Mouse (Mus musculus) neural tube, embryonic 13.5 days (tissue): Measurements from ENCODE around the gene Zfp771. TPM values are rescaled to one million over a fixed set of nuclear protein-coding genes. Genes with fewer than 3 reads are reported as not detected.

ENCODE experiments used
- ATAC-seq: fragments of 200-750 bp; cut with Nextera tagmentation; 2 replicates; pipeline ENCODE4 v1.8.0; 2017; ENCODE audit warnings: low read depth, mild to moderate bottlenecking, moderate TSS enrichment, moderate library complexity
- H3K27ac ChIP-seq: fragments of 300-500 bp; sonication (generic); replicated peaks from 2 replicates; pipeline ENCODE4 v1.5.1; 2015; ENCODE audit warnings: moderate library complexity, mild to moderate bottlenecking, inconsistent platforms
- H3K27me3 ChIP-seq: fragments of 300-500 bp; sonication (generic); 2 replicates; pipeline ENCODE4 v1.6.1; 2015; ENCODE audit warnings: mild to moderate bottlenecking, inconsistent platforms
- H3K36me3 ChIP-seq: fragments of 300-500 bp; sonication (generic); 2 replicates; pipeline ENCODE4 v1.6.1; 2015; ENCODE audit warnings: mild to moderate bottlenecking, inconsistent platforms
- H3K4me1 ChIP-seq: fragments of 300-500 bp; sonication (generic); replicated peaks from 2 replicates; pipeline ENCODE4 v1.6.1; 2015; ENCODE audit warnings: inconsistent platforms
- H3K4me2 ChIP-seq: fragments of 300-500 bp; sonication (generic); 2 replicates; pipeline ENCODE4 v1.6.1; 2015; ENCODE audit warnings: inconsistent platforms, mild to moderate bottlenecking, moderate library complexity
- H3K4me3 ChIP-seq: fragments of 300-500 bp; sonication (generic); 2 replicates; pipeline ENCODE4 v1.5.1; 2015; ENCODE audit warnings: mild to moderate bottlenecking, inconsistent platforms
- H3K9ac ChIP-seq: fragments of 300-500 bp; sonication (generic); 2 replicates; pipeline ENCODE4 v1.6.1; 2015; ENCODE audit warnings: moderate library complexity, mild to moderate bottlenecking, inconsistent platforms
- H3K9me3 ChIP-seq: fragments of 300-500 bp; sonication (generic); 2 replicates; pipeline ENCODE4 v1.6.1; 2016; ENCODE audit warnings: inconsistent platforms
- WGBS: fragments of 180-500 bp; shearing (Covaris S2); methylation state at CpG from one replicate; pipeline ENCODE4 v1.1.7; 2015; 5-methylcytosine and 5-hydroxymethylcytosine counted together
- polyA plus RNA-seq: library from polyadenylated mRNA; unstranded; fragments of >200 nt; fragmentation: Nextera tagmentation; extraction: Ambion mirVana; gene quantifications from 2 replicates; pipeline ENCODE4 v1.2.1, GENCODE M21; 2015

Gene Zfp771
- polyA plus RNA-seq, 1 experiment from 2014 or later, result 62.4 TPM

- Histone ChIP-seq H3K4me3 (no peak overlapping the region), H3K4me2 (no peak overlapping the region), H3K4me1 (peaks cover 30% of the 10 kb centered on the region), H3K27ac (no peak overlapping the region), H3K9me3 (no peaks in the 10 kb centered on the region), H3K27me3 (peaks cover 14% of the 10 kb centered on the region), H3K36me3 (no peaks in the 10 kb centered on the region), H3K9ac (no peak overlapping the region)
- 65% methylated on average over 5 of the region's 5 CpGs for WGBS
- ATAC-seq, result no peak
These were observed 32.9 kb upstream of the Zfp771 start for GRCm38 (mm10) chr7:127211014-127211745.

DNA sequence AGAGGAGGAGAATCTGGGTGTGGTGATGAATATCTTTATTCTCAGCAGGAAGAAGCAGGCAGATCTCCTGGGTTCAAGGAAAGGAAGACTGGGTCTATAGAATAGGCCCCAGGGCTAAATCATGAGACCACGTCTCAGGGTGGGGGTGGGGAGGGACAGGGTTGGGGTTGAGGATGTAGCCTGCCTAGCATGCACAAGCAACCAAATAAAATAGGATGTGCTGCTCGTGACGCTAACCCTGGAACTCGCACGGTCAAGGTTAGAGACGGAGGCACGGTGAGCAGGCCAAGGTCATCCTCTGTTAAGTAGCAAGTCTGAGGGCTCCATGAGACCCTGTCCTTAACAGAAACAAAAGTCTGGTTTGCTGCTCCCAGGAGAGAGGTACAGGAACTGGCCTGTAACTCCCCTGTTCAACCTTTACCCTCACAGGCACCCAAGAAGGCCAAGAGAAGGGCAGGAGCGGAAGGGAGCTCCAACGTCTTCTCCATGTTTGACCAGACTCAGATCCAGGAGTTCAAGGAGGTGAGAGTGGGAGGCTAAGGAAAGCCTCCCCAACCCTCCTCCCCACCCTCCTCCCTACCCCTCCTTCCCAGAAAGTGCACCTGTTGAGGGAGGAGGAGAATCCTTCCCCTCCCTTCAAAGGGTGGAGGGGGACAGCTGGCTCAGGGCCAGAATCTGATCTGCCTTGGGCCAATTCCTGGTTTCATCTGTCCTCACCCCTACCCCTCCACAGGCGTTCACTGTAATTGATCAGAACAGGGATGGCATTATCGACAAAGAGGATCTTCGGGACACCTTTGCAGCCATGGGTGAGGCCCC, 31.4 kb upstream of the Zfp771 start:
- peaks cover 17% of the 10 kb centered on the region for H3K4me1 ChIP-seq
- no peaks in the 10 kb centered on the region for H3K36me3 ChIP-seq
- WGBS, result 93% methylated on average over 12 of the region's 12 CpGs
- H3K9ac ChIP-seq, result no peak overlapping the region
- no peaks in the 10 kb centered on the region for H3K9me3 ChIP-seq
- no peak for ATAC-seq
- no peak overlapping the region for H3K27ac ChIP-seq
- H3K4me3 ChIP-seq, result no peak overlapping the region
- H3K4me2 ChIP-seq, result no peak overlapping the region
- H3K27me3 ChIP-seq, result peaks cover 14% of the 10 kb centered on the region

- no peak overlapping the region for H3K9ac ChIP-seq
- H3K36me3 ChIP-seq, result no peaks in the 10 kb centered on the region
- 47% methylated on average over 7 of the region's 7 CpGs for WGBS
- H3K4me1 ChIP-seq, result peaks cover 17% of the 10 kb centered on the region
- H3K27ac ChIP-seq, result no peak overlapping the region
- no peak for ATAC-seq
- peaks cover 14% of the 10 kb centered on the region for H3K27me3 ChIP-seq
- no peak overlapping the region for H3K4me3 ChIP-seq
- no peak overlapping the region for H3K4me2 ChIP-seq
- H3K9me3 ChIP-seq, result no peaks in the 10 kb centered on the region
These were observed 30.6 kb upstream of the Zfp771 start for GRCm38 (mm10) chr7:127213485-127213884.

- no peak for ATAC-seq
- Histone ChIP-seq H3K9me3 (no peaks in the 10 kb centered on the region), H3K4me3 (no peak overlapping the region), H3K36me3 (no peaks in the 10 kb centered on the region), H3K4me1 (peaks cover 17% of the 10 kb centered on the region), H3K27me3 (peaks cover 14% of the 10 kb centered on the region), H3K9ac (0 out of 2 replicates have a peak overlapping the region, but pooled peaks have one; percentile 17), H3K4me2 (0 out of 2 replicates have a peak overlapping the region, but pooled peaks have one; percentile 50), H3K27ac (no peak overlapping the region)
- WGBS, result 51% methylated on average over 12 of the region's 12 CpGs
These were observed 30.1 kb upstream of the Zfp771 start for GRCm38 (mm10) chr7:127213930-127214329.

DNA sequence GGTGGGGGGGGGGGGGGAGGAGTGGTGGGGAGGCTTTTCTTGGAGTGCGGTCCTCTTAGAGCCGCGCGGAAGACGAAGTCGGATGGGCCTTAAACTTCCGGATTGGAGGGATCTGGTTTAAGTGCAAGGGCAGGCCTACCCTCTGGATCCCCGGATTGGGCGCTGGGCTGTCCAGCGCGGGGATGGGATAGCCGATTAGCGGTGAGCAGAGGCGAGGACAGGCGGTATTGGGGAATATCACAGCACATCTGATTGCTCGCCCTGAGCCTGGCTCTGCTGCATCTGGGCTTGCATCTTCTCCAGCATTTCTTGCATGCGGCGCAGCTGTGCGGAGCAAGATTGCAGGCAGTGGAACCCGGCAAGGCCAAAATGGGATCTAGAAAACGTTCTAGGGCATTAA, 29.6 kb upstream of the Zfp771 start:
- no peak overlapping the region for H3K27ac ChIP-seq
- 0 out of 2 replicates have a peak overlapping the region, but pooled peaks have one; percentile 49 for H3K9ac ChIP-seq
- H3K4me2 ChIP-seq, result peak overlapping the region; percentile 50
- H3K9me3 ChIP-seq, result no peaks in the 10 kb centered on the region
- no peaks in the 10 kb centered on the region for H3K36me3 ChIP-seq
- H3K27me3 ChIP-seq, result peaks cover 14% of the 10 kb centered on the region
- ATAC-seq, result no peak
- peaks cover 13% of the 10 kb centered on the region for H3K4me1 ChIP-seq
- WGBS, result 31% methylated on average over 21 of the region's 21 CpGs
- peak overlapping the region; percentile 28; the same call in 1 of the 2 replicates for H3K4me3 ChIP-seq

- no peaks in the 10 kb centered on the region for H3K9me3 ChIP-seq
- peak overlapping the region; percentile 49; the same call in 1 of the 2 replicates for H3K9ac ChIP-seq
- WGBS, result 27% methylated on average over 33 of the region's 33 CpGs
These were observed 28.8 kb upstream of the Zfp771 start for GRCm38 (mm10) chr7:127214981-127215871.

DNA sequence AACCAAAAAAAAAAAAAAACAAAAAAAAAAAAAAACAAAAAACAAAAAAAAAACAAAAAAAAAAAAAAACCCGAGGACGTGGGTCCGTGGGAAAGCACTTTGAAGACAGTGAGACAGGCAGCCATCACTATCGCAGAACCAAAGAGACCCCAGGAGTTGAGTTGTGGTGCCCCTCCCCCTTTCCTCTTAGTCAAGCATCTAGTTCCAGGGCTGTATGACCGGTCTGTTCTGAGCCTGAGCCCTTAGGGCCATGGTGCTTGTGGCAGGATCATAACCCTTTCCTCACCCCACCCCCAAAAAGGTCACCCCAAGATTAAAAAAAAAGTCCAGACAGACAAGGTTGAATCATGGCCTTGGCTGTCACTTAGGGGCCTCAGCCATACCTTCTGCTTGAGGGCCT, 27.8 kb upstream of the Zfp771 start:
- peaks cover 8% of the 10 kb centered on the region; the same call in 1 of the 2 replicates for H3K4me1 ChIP-seq
- no peaks in the 10 kb centered on the region for H3K9me3 ChIP-seq
- no peak for ATAC-seq
- H3K27me3 ChIP-seq, result peaks cover 14% of the 10 kb centered on the region
- H3K27ac ChIP-seq, result no peak overlapping the region
- 92% methylated on average over 5 of the region's 5 CpGs for WGBS
- H3K4me2 ChIP-seq, result no peak overlapping the region
- H3K36me3 ChIP-seq, result no peaks in the 10 kb centered on the region
- no peak overlapping the region for H3K9ac ChIP-seq
- no peak overlapping the region for H3K4me3 ChIP-seq

More at GRCm38 (mm10) chr7:127214981-127215871, 28.8 kb upstream of the Zfp771 start:
- H3K4me1 ChIP-seq, result peaks cover 8% of the 10 kb centered on the region; the same call in 1 of the 2 replicates
- ATAC-seq, result peak; percentile 7; the same call in 1 of the 2 replicates
- peak overlapping the region; percentile 28 for H3K4me3 ChIP-seq
- H3K4me2 ChIP-seq, result peak overlapping the region; percentile 50
- H3K27ac ChIP-seq, result no peak overlapping the region
- H3K27me3 ChIP-seq, result peaks cover 14% of the 10 kb centered on the region
- H3K36me3 ChIP-seq, result no peaks in the 10 kb centered on the region

- 95% methylated on average over 6 of the region's 6 CpGs for WGBS
- no peaks in the 10 kb centered on the region for H3K36me3 ChIP-seq
- no peak for ATAC-seq
- H3K9me3 ChIP-seq, result no peaks in the 10 kb centered on the region
- H3K4me3 ChIP-seq, result no peak overlapping the region
- peaks cover 14% of the 10 kb centered on the region for H3K27me3 ChIP-seq
- H3K9ac ChIP-seq, result no peak overlapping the region
- no peak overlapping the region for H3K4me2 ChIP-seq
- peaks cover 8% of the 10 kb centered on the region; the same call in 1 of the 2 replicates for H3K4me1 ChIP-seq
- no peak overlapping the region for H3K27ac ChIP-seq
These were observed 26.6 kb upstream of the Zfp771 start for GRCm38 (mm10) chr7:127217475-127217874.

- ATAC-seq, result no peak
- no peak overlapping the region for H3K4me2 ChIP-seq
- no peaks in the 10 kb centered on the region for H3K9me3 ChIP-seq
- no peak overlapping the region for H3K27ac ChIP-seq
- peaks cover 8% of the 10 kb centered on the region; the same call in 1 of the 2 replicates for H3K4me1 ChIP-seq
- H3K36me3 ChIP-seq, result no peaks in the 10 kb centered on the region
- 82% methylated on average over 10 of the region's 10 CpGs for WGBS
- no peak overlapping the region for H3K9ac ChIP-seq
- no peak overlapping the region for H3K4me3 ChIP-seq
- H3K27me3 ChIP-seq, result peaks cover 14% of the 10 kb centered on the region
These were observed 26.0 kb upstream of the Zfp771 start for GRCm38 (mm10) chr7:127217901-127218642.

DNA sequence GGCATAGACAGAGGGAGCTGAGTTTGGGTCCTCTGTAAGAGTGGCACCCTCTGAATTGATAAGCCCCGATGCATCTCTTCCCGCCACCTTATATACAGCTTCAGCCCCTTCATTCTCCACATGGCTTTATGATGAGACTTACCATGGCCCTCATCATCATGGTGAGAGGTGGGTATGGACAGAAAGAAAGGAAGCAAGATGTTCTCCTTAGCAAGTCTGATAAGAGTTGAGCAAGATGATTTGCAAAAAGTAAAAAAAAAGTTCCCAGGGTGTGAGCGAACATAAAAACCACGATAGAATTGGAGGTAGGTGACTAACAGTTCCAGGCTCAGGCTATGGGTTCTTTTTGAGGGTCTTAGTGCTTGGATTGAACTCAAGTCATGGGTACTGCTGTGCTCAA, 25.4 kb upstream of the Zfp771 start:
- Histone ChIP-seq H3K36me3 (no peaks in the 10 kb centered on the region), H3K9ac (no peak overlapping the region), H3K4me3 (no peak overlapping the region), H3K4me1 (peaks cover 8% of the 10 kb centered on the region; the same call in 1 of the 2 replicates), H3K27ac (no peak overlapping the region), H3K9me3 (no peaks in the 10 kb centered on the region), H3K27me3 (peaks cover 13% of the 10 kb centered on the region), H3K4me2 (no peak overlapping the region)
- WGBS, result 92% methylated on average over 4 of the region's 4 CpGs
- no peak for ATAC-seq

DNA sequence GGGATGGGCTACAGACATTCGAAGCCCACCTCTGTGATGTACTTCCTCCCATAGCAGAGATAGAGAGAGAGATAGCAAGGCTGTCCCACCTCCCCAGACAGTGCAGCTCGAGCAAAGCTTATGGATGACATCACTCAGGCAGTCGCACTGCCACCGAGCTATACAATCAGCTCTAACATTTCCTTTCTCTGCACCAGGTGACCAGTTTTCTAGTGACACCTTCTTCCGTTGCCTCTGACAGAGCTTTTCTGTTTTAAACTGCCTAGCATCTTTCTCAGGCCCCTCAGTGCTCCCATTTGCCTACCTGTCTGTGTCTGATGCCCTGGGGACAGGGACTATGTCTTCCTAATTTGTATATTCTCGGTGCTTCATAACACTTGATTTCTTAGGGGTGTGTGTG, 23.6 kb upstream of the Zfp771 start:
- WGBS, result 83% methylated on average over 6 of the region's 6 CpGs
- Histone ChIP-seq H3K4me3 (no peak overlapping the region), H3K27me3 (no peaks in the 10 kb centered on the region), H3K9ac (no peak overlapping the region), H3K4me2 (no peak overlapping the region), H3K36me3 (no peaks in the 10 kb centered on the region), H3K4me1 (no peaks in the 10 kb centered on the region), H3K27ac (no peak overlapping the region), H3K9me3 (no peaks in the 10 kb centered on the region)
- no peak for ATAC-seq
